Mouse (Mus musculus): Measurements from ENCODE around the gene Sdk1.

Sdk1 gene

DNA sequence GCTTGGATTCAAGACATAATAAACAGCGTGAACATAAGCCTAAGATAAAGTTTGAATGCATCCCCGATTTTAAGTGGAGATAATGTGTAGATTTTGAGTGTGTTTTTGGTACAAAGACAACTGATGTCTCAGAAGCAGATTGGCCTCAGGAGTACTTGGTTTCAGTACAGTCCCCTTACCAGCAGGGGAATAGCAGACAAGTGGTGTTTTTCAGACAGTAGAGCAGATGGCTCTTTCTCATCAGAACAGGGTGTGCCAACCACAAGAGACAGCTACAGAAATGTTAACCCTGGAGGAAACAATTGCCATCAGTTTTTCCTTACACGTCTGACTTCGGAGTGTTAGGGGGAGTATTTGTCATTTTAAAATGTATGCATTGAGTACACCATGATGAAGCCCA, 83.6 kb downstream of the Sdk1 start:
- no peak for DNase-seq (ENCODE audit: low spot score in 2 of 2)

DNA sequence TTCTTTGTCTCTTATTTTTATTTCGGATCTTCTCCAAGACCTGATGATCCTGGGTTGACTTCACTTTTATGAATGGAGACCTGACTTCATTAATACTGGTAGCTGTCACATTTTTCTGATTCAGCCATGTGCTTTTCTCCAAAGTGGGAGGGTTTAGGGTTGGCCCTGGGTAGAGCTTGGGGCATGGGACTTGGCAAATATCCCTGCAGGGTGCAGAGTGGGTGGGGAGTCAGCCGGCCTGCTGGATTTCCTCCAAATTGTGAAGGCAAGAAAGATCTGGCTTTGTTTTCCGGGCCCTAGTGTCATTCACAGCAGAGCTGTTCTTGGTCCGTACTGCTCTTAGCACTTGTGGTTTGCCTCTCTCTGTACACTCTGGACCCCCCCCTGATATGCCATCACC, 103.1 kb downstream of the Sdk1 start:
- DNase-seq (ENCODE audit: low spot score in 2 of 2): no peak

DNA sequence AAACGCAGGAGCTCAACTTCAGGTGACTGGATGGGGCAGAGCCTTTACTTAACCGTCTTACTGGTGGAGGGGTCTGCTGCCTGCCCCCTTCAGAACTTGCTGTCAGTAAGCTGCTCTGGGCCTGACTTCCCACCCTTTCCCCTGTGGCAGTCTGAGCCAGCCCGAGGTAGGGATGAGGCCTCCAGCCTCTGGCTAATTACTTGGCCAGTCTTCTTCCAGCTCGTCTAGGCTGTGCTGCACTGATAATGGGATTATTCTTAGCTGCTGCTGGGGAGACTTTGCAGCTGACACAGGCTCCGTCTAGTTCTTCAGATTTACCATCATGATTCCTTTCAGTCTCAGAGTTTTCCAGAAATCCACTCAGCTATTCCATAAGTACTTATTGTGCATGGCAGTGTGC, 104.2 kb downstream of the Sdk1 start:
- DNase-seq (ENCODE audit: low spot score in 2 of 2): no peak

DNA sequence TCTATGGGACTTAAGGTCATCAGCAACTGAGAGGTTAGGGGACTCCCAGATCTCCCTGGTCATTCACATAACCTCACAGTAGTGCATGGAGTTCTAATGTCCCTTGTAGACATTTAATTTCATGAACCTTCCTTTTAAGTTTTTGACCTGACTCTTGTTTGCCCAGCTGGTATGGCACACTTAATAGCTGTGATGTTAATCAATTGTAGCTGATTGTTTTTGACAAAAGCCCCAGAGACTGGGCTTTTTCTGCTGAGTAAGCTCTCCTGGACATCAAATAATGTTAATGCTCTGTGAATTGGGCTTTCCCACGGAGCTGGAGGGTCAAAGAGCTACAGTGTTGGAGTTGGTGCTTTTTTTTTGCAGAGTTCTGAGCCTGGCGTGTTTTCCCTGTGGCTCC, 121.4 kb downstream of the Sdk1 start:
- no peak for DNase-seq (ENCODE audit: low spot score in 2 of 2)

DNA sequence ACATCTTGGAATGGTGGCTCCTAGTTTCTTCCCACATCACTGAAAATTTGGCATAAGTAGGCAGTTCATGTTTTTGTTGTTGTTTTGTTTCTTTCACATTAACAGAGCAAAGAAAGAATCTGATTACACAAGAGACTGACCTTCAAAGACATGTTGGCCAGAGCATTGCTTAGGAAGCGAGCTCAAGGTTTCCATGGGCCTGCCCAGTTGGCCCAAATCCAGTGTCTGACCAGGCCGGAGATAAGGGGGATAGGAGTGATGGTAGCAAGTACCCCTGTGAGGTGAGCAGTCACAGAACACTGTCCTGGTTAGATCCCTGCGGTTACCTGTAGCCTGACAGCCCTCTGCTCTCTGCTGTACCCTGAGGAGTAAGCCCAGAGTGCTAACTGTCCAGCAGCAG, 122.7 kb downstream of the Sdk1 start:
- DNase-seq (ENCODE audit: low spot score in 2 of 2): no peak

DNA sequence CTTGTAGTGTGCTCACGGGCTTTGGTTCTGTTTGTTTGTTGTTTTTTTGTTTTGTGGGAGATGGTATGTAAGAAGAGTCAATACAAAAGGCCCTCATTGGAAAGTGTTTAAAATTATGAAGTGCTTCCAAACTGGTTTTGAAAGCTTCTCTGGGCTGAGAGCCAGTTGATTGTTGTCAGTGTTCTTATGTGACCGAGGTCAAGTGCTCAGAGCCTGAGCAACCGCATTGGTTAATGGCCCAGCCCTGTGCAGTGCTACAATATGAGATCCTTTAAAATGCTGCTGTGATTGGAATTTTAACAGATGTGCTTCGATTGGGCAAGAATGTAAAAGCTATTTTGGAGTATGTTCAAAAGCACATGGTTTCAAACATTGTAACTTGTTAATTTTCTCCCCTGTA, 127.3 kb downstream of the Sdk1 start:
- no peak for DNase-seq (ENCODE audit: low spot score in 2 of 2)

DNA sequence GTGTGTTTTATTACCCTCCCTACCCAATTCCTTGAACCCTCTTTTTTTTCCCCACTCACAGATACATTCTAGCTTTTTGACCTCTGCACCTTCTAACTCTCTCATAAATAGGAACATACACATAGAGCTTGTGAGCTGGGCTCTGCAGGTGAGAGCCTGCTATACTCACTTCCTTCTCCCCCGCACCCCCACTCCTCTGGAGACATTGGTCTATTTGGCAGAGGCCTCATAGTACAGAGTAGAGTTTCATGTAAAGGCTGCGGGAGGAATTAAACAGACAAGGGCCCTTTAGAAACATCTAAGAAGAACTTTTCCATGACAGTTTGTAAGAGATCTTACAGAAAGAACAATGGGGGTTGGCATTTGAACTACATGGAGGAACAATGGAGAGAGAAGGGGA, 133.5 kb downstream of the Sdk1 start:
- DNase-seq (ENCODE audit: low spot score in 2 of 2): no peak

DNA sequence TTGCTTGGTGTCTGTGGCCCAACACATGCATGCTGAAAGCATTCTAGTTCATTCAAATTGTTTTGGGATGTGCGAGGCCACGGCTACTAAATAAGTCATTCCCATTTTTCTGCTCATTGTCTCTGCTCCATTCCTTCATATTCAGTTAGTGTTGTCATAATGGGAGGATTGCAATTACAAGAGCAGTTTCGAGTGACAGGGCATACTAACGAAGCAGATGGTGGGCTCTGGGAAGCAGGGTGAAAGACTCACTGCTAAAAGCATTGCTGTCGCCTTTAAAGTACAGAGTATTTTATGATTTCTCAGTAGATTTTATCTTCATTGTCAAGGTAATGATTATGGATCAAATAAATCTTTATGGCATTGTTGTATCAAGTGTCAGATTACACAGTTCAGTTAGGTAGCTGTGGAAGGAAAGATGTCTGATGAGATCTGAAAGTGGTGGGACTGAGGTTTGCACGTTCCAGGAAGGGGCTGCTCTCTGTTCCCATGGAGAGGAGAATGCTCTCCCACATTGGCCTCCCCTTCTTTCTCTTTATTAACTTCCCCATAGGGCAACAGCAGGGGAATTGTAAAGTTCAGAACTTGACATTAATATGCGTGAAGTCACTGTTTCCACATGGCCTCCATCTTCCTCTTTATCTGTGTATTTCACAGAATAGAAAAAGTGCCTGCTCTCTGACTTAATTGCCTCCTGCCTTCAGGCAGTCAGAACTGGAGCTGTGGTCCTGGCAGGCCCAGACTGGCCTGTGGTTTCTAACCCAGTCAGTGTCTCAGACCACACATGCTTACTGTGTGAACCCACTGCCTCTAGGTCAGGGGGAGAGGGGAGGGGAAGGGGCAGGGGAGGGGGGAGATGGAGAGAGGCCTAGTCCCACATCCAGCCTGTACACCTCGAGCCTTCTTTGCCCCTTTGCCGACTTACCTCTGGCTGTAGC, 138.8 kb downstream of the Sdk1 start:
- DNase-seq (ENCODE audit: low spot score in 2 of 2): no peak

DNA sequence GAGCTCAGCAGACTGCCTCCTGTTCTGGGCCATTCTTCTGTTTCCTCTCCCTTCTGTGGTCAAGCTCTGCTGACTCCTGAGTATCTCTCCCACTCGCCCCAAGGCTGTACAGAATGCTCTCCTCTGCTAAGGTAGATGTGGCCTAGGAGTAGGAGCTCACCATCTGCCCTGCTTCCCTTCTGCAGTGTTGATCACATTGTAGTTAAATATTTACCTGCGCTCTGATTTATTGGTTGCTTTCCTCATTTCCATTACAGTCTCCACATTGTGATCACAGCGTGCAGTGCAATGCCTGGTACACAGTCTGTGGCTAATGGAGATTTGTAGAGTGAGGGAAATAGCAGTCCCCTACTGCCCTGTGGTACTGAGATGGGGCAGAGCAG, 139.5 kb downstream of the Sdk1 start:
- no peak for DNase-seq (ENCODE audit: low spot score in 2 of 2)

DNA sequence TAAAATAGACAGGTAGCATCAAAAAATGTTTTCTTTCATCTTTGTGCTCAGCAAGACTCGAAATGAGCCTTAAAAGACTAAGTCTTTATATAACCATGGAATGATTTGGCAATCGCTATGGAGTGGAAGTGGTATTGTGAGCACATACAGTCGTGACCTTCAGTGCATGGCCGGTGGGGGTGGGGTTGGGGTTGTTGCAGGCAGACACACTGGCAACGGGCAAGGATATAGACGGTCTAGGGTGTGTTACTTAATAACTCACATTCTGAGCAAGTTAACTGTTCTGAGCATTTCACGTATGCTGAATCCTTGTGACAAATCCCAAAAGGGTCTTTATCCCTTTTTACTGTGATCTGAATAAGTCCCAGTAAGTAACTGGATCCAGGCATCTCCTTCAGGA, 140.3 kb downstream of the Sdk1 start:
- DNase-seq (ENCODE audit: low spot score in 2 of 2): no peak

DNA sequence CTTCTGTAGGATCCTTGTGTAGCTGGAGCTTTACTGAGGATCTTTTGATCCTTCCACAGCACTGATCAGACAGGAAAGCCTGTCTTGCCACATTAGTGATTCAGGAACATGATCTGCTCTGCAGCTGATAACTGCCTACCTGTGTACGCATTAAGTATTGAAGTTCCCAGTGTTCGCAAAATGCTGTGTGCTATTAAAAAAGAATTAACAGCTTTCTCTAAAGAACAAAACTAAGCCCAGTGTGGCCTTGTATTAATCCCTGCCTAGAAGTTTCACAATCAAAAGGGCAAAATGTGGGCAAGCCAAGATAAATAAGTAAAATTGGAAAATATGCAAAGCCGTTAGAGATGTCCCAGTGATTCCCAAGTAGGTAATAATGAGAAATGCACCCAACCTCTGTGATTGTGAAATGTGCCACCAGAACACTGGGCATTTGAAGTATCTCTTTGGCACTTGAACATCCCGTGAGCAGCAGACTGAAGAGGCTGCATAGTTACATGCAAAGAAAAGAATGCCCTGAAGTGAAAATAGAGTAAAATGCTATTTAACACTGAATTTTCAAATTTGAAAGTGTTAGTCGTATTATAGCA, 141.1 kb downstream of the Sdk1 start:
- no peak for DNase-seq (ENCODE audit: low spot score in 2 of 2)

DNA sequence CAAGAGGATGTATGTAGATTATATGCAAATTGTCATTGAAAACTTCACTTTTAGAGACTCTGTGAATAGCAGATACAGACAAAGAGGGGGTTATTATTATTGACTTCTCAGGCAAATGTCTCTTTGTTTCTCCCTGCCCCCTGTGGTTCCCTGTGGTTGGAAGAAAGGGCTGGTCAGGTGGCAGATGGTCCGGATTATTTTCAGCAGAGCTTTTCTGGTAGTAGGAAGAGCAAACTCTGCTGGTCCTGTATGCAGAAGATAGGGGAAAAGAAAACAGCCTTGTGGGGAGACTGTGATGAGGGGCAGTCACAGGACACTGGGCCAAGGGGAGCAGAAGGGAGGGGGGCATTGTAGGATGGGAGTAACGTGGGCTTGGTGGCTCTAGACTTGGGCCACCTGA, 147.2 kb downstream of the Sdk1 start:
- no peak for DNase-seq (ENCODE audit: low spot score in 2 of 2)

DNA sequence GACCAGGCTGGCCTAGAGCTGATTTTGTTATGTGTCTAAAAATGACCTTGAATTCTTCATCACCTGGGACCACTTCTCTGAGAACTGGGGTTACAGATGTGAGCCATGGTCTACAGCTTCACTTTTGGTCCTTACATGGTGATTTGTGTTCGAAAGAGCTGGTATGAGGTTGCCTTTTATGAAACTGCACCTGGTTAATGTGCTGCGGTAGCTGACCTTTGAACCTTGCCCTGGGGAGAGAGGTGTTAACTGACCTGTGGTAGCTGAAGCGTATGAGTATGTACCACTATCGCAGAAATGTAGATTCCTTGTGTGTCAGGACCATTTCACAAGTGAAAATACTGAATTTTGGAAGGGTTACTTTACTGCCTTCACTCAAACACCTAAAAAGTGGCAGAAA, 149.3 kb downstream of the Sdk1 start:
- no peak for DNase-seq (ENCODE audit: low spot score in 2 of 2)

DNA sequence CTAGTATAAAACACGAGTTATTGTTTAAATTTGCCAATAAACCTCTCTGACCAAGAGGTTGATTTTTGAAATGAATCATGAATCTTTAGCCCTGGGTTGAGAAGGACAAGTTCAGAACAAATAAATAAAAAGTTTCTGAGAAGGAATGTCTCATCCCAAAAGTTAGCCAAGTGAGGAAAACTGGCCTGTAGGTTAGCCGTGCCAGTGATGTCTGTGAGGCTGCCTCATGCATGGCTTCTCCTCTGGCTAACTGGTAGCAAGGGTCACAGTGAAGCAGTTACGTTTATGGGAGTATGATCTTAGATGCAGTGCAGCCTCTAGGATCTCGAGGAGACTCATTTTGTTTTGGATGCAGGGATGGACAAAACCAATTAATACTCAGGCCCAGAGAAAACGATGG, 149.9 kb downstream of the Sdk1 start:
- DNase-seq (ENCODE audit: low spot score in 2 of 2): no peak

DNA sequence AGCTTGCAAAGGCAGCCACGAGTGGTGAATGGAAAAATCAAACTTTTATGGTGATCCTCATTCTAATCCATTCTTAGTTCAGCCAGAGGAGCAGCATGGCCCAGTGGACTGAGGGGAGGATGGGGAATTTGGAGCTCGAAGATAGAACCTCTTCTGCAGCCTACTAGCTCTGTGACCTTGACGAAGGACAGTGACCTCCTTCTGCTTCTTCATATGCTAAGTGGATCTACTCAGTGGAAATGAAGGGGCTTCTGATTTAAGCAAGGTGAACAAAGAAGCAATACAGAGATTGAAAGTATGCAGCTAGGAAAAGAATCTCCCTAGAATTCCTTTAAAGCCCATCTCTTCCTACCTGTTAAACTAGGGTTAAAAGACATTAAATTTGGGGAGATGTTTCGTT, 152.6 kb downstream of the Sdk1 start:
- no peak for DNase-seq (ENCODE audit: low spot score in 2 of 2)

DNA sequence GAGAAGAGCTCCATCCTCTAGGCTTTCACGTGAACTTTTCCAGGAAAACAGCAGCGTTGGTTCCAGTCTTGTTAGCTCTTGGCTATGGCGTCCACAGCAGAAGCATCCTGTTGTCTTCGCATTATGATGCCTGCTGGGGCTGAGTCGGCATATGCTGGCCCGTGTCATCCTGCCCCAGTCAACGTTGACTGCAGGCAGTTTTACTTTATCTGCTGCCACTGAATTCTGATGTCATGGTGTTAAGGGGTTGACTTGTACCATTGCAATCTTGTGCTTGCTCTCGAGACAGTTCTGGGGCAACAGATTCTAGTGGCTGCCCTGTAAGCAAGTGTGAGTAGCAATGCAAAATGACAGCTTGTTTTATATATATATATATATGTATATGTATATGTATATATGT, 153.3 kb downstream of the Sdk1 start:
- no peak for DNase-seq (ENCODE audit: low spot score in 2 of 2)

DNA sequence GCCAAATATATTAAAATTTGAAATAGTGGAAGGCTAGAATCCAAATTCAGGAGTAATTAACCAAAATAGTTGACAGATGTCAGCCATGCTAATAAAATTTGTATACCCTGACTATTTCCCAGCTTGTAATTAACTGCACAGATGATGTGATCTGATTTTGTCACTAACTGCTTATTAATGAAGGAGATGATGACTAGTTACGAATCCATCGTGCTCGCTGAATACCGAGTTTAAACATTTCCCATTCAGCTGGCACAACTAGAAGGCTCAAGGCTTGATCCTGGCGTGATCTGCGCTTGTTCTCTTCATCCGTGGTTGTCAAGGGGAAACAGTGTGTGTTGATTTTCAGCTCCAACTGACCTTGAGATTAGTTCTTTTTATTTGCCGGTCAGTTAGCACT, 162.5 kb downstream of the Sdk1 start:
- no peak for DNase-seq (ENCODE audit: low spot score in 2 of 2)

DNA sequence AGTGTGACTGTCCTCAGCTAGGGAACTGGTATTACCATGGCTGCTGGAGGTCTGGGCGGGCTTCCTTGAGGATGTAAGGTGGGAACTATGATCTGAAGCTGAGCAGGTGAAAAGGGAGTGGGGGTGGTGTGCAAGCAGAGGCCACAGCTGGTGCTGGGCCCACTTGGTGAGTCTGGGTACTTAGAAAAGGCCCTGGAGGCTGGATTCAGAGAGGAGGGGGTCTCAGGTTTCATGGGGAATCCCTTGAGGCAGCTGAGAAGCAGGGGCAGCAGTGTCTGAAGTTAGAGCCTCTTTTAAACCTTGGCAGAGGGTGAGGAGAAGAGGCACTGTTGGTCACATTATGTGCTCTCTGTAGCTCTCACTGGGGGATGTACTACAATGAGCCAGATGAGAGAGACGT, 163.4 kb downstream of the Sdk1 start:
- no peak for DNase-seq (ENCODE audit: low spot score in 2 of 2)

DNA sequence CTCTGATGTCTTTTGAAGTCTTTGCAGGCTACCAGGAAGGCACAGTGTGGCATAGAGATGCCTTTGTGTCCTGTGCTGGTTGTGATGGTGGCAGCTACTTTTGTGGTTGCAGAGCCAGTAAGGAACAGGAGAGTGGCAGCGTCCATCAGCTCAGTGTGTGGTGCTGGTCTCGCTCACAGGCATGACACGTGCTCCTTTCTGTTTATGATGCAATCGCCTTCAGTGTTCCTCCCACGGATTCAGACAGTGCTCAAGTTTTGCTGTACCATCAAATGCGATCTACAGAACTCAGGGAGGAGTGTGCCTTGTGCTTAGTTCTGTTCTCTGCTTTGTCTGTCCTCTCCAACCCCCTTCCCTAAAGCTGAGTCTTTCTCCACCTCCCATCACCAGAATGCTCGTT, 165.6 kb downstream of the Sdk1 start:
- no peak for DNase-seq (ENCODE audit: low spot score in 2 of 2)

DNA sequence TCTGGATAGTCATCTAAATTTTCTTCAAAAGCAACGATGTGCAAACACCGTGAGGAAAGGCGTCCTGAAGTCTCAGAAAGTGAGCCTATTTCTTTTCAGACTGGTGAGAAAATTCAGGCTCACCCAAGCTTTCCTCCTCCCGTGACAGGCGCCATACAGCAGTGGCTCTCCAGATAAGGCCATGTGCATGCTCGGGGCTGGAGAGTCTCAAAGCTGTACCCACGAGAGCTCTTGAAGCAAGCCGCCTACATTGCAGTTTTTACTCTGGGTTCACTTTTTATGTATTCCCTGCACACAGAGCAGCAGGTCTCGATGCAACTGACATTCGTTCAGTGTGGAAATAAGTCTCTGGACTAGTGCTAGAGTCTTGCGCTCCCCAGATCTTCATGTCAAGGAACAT, 171.7 kb downstream of the Sdk1 start:
- DNase-seq (ENCODE audit: low spot score in 2 of 2): no peak

DNA sequence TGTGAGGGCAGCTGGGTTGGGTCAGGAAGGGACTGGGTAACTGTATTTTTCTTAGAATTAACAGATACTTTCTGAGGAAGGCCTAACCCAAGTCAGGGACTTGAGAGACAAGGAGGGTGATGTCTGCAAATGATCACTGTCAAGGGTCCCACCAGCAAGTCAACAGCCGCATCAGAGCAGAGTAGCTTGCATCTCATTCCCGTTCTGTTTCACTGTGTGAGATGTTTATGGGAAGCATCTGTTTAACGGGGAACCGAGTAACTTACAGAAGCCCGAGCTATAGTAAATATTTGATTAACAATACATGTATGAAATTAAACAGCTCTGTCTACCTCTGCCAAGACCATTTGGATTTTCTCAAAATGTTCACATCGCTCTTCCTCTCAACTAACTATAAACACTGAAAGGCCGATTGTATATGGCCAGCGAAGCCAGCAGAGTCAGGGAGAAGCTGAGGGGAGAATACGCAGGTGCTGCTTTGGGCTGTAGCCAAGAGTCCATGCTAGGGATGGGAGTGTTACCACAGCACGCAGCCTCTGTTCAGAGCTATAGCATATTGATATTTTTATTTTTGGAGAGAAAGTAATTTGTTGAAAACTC, 174.5 kb downstream of the Sdk1 start:
- no peak for DNase-seq (ENCODE audit: low spot score in 2 of 2)

DNA sequence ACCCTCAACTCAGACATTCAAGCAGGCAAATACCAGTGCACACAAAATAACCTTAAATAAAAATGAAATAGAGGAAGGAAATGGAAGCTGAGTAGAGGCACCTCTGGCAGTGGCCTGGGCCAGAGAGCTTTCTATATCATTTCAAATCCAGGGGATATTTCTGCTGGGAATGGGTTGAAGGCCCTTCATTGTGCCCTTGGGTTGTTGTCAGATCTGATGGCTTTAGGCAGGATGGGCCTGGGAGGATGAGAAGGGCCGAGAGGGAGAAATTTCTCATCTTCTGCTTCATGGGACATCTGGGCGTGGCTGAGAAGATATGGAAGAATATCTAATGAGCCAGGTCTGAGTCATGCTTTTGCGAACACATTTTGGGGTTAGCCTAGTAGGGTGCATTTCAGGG, 186.8 kb downstream of the Sdk1 start:
- no peak for DNase-seq (ENCODE audit: low spot score in 2 of 2)

DNA sequence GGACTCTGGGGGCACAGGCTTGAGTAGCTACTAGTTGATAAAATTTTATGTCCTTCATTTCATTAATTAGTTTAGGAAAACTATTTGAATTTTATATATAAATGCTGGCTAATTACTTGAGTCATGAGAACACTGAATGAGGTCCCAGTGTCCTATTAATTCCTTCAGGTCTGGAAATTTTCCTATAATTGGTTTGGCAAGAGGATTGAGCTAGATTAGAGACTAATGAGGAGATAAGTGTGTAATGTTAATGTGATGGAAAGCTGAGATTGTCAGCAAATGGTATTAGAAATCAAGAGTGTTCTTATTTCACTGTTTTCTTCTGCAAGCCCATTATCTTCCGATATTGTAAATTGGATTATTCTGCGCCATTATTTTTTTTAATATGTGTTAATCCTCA, 192.0 kb downstream of the Sdk1 start:
- no peak for DNase-seq (ENCODE audit: low spot score in 2 of 2)
